Mouse (Mus musculus) intestine, embryonic 16.5 days (tissue): ENCODE results near the gene S100a10. TPM values are rescaled to one million over a fixed set of nuclear protein-coding genes. Genes with fewer than 3 reads are reported as not detected.

Experiments used
- ATAC-seq: fragments of 200-750 bp; cut with Nextera tagmentation; 2 replicates; pipeline ENCODE4 v1.8.0; 2017; ENCODE audit warnings: moderate TSS enrichment, moderate library complexity
- H3K27ac ChIP-seq: fragments of 300-500 bp; sonication (generic); 2 replicates; pipeline ENCODE4 v1.5.1; 2014; ENCODE audit warnings: mild to moderate bottlenecking, low read length
- H3K27me3 ChIP-seq: fragments of 300-500 bp; sonication (generic); replicated peaks from 2 replicates; pipeline ENCODE4 v1.6.1; 2014; ENCODE audit warnings: low read length, control low read depth, mixed read lengths; ENCODE audit not compliant: control insufficient read depth, insufficient read depth
- H3K36me3 ChIP-seq: fragments of 300-500 bp; sonication (generic); 2 replicates; pipeline ENCODE4 v1.6.1; 2014; ENCODE audit warnings: low read length, control low read depth; ENCODE audit not compliant: control insufficient read depth, insufficient read depth
- H3K4me1 ChIP-seq: fragments of 300-500 bp; sonication (generic); 2 replicates; pipeline ENCODE4 v1.6.1; 2014; ENCODE audit warnings: low read length, control low read depth, mixed read lengths; ENCODE audit not compliant: control insufficient read depth, insufficient read depth
- H3K4me2 ChIP-seq: fragments of 300-500 bp; sonication (generic); 2 replicates; pipeline ENCODE4 v1.6.1; 2014; ENCODE audit warnings: low read depth, low read length, control low read depth
- H3K4me3 ChIP-seq: fragments of 300-500 bp; sonication (generic); 2 replicates; pipeline ENCODE4 v1.5.1; 2014; ENCODE audit warnings: mild to moderate bottlenecking, low read length
- H3K9ac ChIP-seq: fragments of 300-500 bp; sonication (generic); 2 replicates; pipeline ENCODE4 v1.6.1; 2014; ENCODE audit warnings: low read depth, low read length
- H3K9me3 ChIP-seq: fragments of 300-500 bp; sonication (generic); 2 replicates; pipeline ENCODE4 v1.6.1; 2016; ENCODE audit warnings: low read length, control low read depth; ENCODE audit not compliant: control insufficient read depth
- WGBS: fragments of 180-500 bp; shearing (Covaris S2); extraction: QIAGEN DNeasy Blood & Tissue Kit; methylation state at CpG from one replicate; pipeline ENCODE4 v1.1.7; 2014; 5-methylcytosine and 5-hydroxymethylcytosine counted together
- polyA plus RNA-seq: library from polyadenylated mRNA; unstranded; fragments of >200 nt; fragmentation: Nextera tagmentation; extraction: Ambion mirVana; gene quantifications from 2 replicates; pipeline ENCODE4 v1.2.1, GENCODE M21; 2015

The S100a10 gene
- polyA plus RNA-seq, result 722 and 728 TPM in 2 replicates

- peak within 1 kb of the TSS; percentile 80 for H3K4me3 ChIP-seq
- peak within 1 kb of the TSS; percentile 79 for H3K4me2 ChIP-seq
- H3K9ac ChIP-seq, result peak within 1 kb of the TSS; percentile 87
- peaks cover 37% of the 10 kb centered on the region for H3K4me1 ChIP-seq
- no peaks in the 10 kb centered on the region for H3K27me3 ChIP-seq
- WGBS, result 1% methylated on average over 37 of the region's 39 CpGs
- H3K36me3 ChIP-seq, result no peaks in the 10 kb centered on the region
- peak within 1 kb of the TSS; percentile 97 for H3K27ac ChIP-seq
- ATAC-seq, result peak; percentile 90
- H3K9me3 ChIP-seq, result no peaks in the 10 kb centered on the region
Measured at GRCm38 (mm10) chr3:93554981-93555877, at the start of gene S100a10. Gene S100a10, plus strand, starts transcription at chr3:93555080.

- Histone ChIP-seq H3K4me2 (peak overlapping the region; percentile 41), H3K9ac (peak overlapping the region; percentile 42; the same call in 1 of the 2 replicates), H3K27me3 (no peaks in the 10 kb centered on the region), H3K9me3 (no peaks in the 10 kb centered on the region), H3K36me3 (no peaks in the 10 kb centered on the region), H3K27ac (peak overlapping the region; percentile 70), H3K4me1 (0 out of 2 replicates have a peak, but pooled peaks cover 2% of the 10 kb centered on the region), H3K4me3 (peak overlapping the region; percentile 39)
- 32% methylated on average over 30 of the region's 30 CpGs for WGBS
- peak; percentile 95 for ATAC-seq
Measured at GRCm38 (mm10) chr3:93505960-93506863, 48.7 kb upstream of the S100a10 start.

- no peak overlapping the region for H3K4me2 ChIP-seq
Measured at GRCm38 (mm10) chr3:93506881-93507325, 48.0 kb upstream of the S100a10 start.

GRCm38 (mm10) chr3:93509301-93509700, 45.6 kb upstream of the S100a10 start:
- H3K4me3 ChIP-seq, result no peak overlapping the region

More at GRCm38 (mm10) chr3:93506881-93507325, 48.0 kb upstream of the S100a10 start:
- Histone ChIP-seq H3K36me3 (no peaks in the 10 kb centered on the region), H3K9ac (no peak overlapping the region), H3K27ac (no peak overlapping the region; the same call in 1 of the 2 replicates), H3K27me3 (no peaks in the 10 kb centered on the region), H3K9me3 (no peaks in the 10 kb centered on the region), H3K4me3 (no peak overlapping the region), H3K4me1 (0 out of 2 replicates have a peak, but pooled peaks cover 2% of the 10 kb centered on the region)
- no peak for ATAC-seq
- 60% methylated on average over 5 of the region's 5 CpGs for WGBS

GRCm38 (mm10) chr3:93511036-93511435, 43.8 kb upstream of the S100a10 start:
- H3K27ac ChIP-seq, result no peak overlapping the region
- H3K36me3 ChIP-seq, result no peaks in the 10 kb centered on the region
- H3K4me3 ChIP-seq, result no peak overlapping the region
- ATAC-seq, result no peak
- H3K4me2 ChIP-seq, result no peak overlapping the region
- H3K4me1 ChIP-seq, result 0 out of 2 replicates have a peak, but pooled peaks cover 2% of the 10 kb centered on the region
- no peaks in the 10 kb centered on the region for H3K27me3 ChIP-seq
- WGBS, result 52% methylated on average over 1 of the region's 1 CpGs
- H3K9ac ChIP-seq, result no peak overlapping the region
- H3K9me3 ChIP-seq, result no peaks in the 10 kb centered on the region

More at GRCm38 (mm10) chr3:93509301-93509700, 45.6 kb upstream of the S100a10 start:
- no peaks in the 10 kb centered on the region for H3K36me3 ChIP-seq
- 0 out of 2 replicates have a peak, but pooled peaks cover 2% of the 10 kb centered on the region for H3K4me1 ChIP-seq
- H3K27me3 ChIP-seq, result no peaks in the 10 kb centered on the region
- no peak overlapping the region for H3K4me2 ChIP-seq
- H3K9me3 ChIP-seq, result no peaks in the 10 kb centered on the region
- no peak overlapping the region for H3K27ac ChIP-seq
- no peak for ATAC-seq
- H3K9ac ChIP-seq, result no peak overlapping the region
- 45% methylated on average over 1 of the region's 1 CpGs for WGBS

- ATAC-seq, result no peak
- 92% methylated on average over 1 of the region's 1 CpGs for WGBS
- H3K4me1 ChIP-seq, result no peaks in the 10 kb centered on the region
- no peak overlapping the region for H3K4me2 ChIP-seq
- no peaks in the 10 kb centered on the region for H3K36me3 ChIP-seq
- no peaks in the 10 kb centered on the region for H3K9me3 ChIP-seq
- no peak overlapping the region for H3K27ac ChIP-seq
- H3K4me3 ChIP-seq, result no peak overlapping the region
- no peak overlapping the region for H3K9ac ChIP-seq
- H3K27me3 ChIP-seq, result no peaks in the 10 kb centered on the region
Measured at GRCm38 (mm10) chr3:93511801-93512200, 43.1 kb upstream of the S100a10 start.

GRCm38 (mm10) chr3:93512386-93513101, 42.3 kb upstream of the S100a10 start:
- Histone ChIP-seq H3K9ac (no peak overlapping the region), H3K27ac (no peak overlapping the region), H3K36me3 (no peaks in the 10 kb centered on the region), H3K9me3 (no peaks in the 10 kb centered on the region), H3K4me3 (no peak overlapping the region), H3K4me2 (no peak overlapping the region), H3K27me3 (no peaks in the 10 kb centered on the region), H3K4me1 (no peaks in the 10 kb centered on the region)
- WGBS, result 80% methylated on average over 7 of the region's 7 CpGs
- no peak for ATAC-seq

GRCm38 (mm10) chr3:93514628-93515027, 40.3 kb upstream of the S100a10 start:
- H3K27ac ChIP-seq, result no peak overlapping the region
- H3K27me3 ChIP-seq, result no peaks in the 10 kb centered on the region
- 96% methylated on average over 3 of the region's 3 CpGs for WGBS
- H3K4me3 ChIP-seq, result no peak overlapping the region
- no peak for ATAC-seq
- no peaks in the 10 kb centered on the region for H3K36me3 ChIP-seq
- no peaks in the 10 kb centered on the region for H3K9me3 ChIP-seq
- no peaks in the 10 kb centered on the region for H3K4me1 ChIP-seq
- H3K4me2 ChIP-seq, result no peak overlapping the region
- H3K9ac ChIP-seq, result no peak overlapping the region
